Mouse (Mus musculus) heart, adult 2 months (tissue): Measurements from ENCODE around the gene Bsn.

Source experiments
- CTCF ChIP-seq: fragments of 200-600 bp; IDR thresholded peaks from 2 replicates; pipeline ENCODE4 v1.8.1; 2022; ENCODE audit warnings: antibody characterized with exemption, mild to moderate bottlenecking, moderate library complexity
- EP300 ChIP-seq: fragments of 200-500 bp; IDR thresholded peaks from 2 replicates; pipeline ENCODE4 v1.6.1; 2011; ENCODE audit warnings: low read depth, low read length, control low read depth; ENCODE audit not compliant: insufficient read depth
- POLR2A ChIP-seq: fragments of 200-500 bp; IDR thresholded peaks from 2 replicates; pipeline ENCODE4 v1.6.1; 2011; ENCODE audit warnings: mild to moderate bottlenecking, low read depth, low read length, control low read depth; ENCODE audit not compliant: insufficient read depth

DNA sequence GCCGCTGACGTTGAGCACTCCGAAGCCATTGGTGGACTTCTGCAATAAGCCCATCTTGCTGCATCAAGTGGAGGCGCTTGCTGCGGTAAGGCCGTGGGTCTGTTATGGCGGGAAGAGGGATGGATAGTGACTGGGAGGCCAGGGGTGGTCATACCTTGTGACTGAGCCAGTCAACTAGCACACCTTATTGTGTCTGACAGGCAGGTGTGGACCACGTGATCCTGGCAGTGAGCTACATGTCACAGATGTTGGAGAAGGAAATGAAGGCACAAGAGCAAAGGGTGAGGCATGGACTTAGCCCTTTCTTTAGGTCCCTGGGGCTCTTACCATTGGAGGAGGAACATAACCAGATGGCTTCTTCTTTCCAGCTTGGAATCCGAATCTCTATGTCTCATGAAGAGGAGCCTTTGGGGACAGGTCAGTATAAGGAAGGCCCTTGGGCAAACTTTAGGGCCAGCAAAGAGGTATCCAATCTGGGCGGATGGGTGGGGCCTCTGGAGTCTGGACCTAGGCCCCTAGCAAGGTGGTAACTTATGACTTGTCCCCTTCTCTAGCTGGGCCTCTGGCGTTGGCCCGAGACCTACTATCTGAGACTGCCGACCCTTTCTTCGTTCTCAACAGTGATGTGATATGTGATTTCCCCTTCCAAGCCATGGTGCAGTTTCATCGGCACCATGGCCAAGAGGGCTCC, 140.5 kb downstream of the Bsn start:
- TF ChIP-seq POLR2A (no peak), CTCF (no peak), EP300 (no peak)
